Mouse (Mus musculus) heart, embryonic 13.5 days (tissue): ENCODE measurements around the gene Lnx2. TPM values are rescaled to one million over a fixed set of nuclear protein-coding genes. Genes with fewer than 3 reads are reported as not detected.

Experiments used
- ATAC-seq: fragments of 200-750 bp; cut with Nextera tagmentation; 2 replicates; pipeline ENCODE4 v1.8.0; 2017; ENCODE audit warnings: moderate TSS enrichment; ENCODE audit not compliant: insufficient number of reproducible peaks, low FRiP score, low TSS enrichment; ENCODE audit errors: extremely low read depth
- H3K27ac ChIP-seq: fragments of 300-500 bp; sonication (generic); replicated peaks from 2 replicates; pipeline ENCODE4 v1.5.1; 2015; ENCODE audit warnings: moderate library complexity, mild to moderate bottlenecking, inconsistent platforms
- H3K27me3 ChIP-seq: fragments of 300-500 bp; sonication (generic); replicated peaks from 2 replicates; pipeline ENCODE4 v1.6.1; 2015; ENCODE audit warnings: mild to moderate bottlenecking, inconsistent platforms
- H3K36me3 ChIP-seq: fragments of 300-500 bp; sonication (generic); 2 replicates; pipeline ENCODE4 v1.6.1; 2015; ENCODE audit warnings: mild to moderate bottlenecking, inconsistent platforms
- H3K4me1 ChIP-seq: fragments of 300-500 bp; sonication (generic); 2 replicates; pipeline ENCODE4 v1.6.1; 2015; ENCODE audit warnings: inconsistent platforms
- H3K4me2 ChIP-seq: fragments of 300-500 bp; sonication (generic); 2 replicates; pipeline ENCODE4 v1.6.1; 2015; ENCODE audit warnings: inconsistent platforms, mild to moderate bottlenecking, moderate library complexity
- H3K4me3 ChIP-seq: fragments of 300-500 bp; sonication (generic); 2 replicates; pipeline ENCODE4 v1.5.1; 2015; ENCODE audit warnings: moderate library complexity, mild to moderate bottlenecking, inconsistent platforms
- H3K9ac ChIP-seq: fragments of 300-500 bp; sonication (generic); 2 replicates; pipeline ENCODE4 v1.6.1; 2015; ENCODE audit warnings: inconsistent platforms, mild to moderate bottlenecking, moderate library complexity
- H3K9me3 ChIP-seq: fragments of 300-500 bp; sonication (generic); 2 replicates; pipeline ENCODE4 v1.6.1; 2016; ENCODE audit warnings: inconsistent platforms
- WGBS: fragments of 180-500 bp; shearing (Covaris S2); methylation state at CpG from one replicate; pipeline ENCODE4 v1.1.7; 2015; ENCODE audit warnings: mixed read lengths; 5-methylcytosine and 5-hydroxymethylcytosine counted together
- polyA plus RNA-seq: library from polyadenylated mRNA; unstranded; fragments of >200 nt; fragmentation: Nextera tagmentation; extraction: Ambion mirVana; gene quantifications from 2 replicates; pipeline ENCODE4 v1.2.1, GENCODE M21; 2015

The Lnx2 gene
- polyA plus RNA-seq, 1 experiment from 2014 or later, result 10.3 TPM

GRCm38 (mm10) chr5:147098667-147099066 lies 22.3 kb upstream of the Lnx2 start:
- no peak overlapping the region for H3K9ac ChIP-seq
- no peaks in the 10 kb centered on the region for H3K4me1 ChIP-seq
- H3K27ac ChIP-seq, result no peak overlapping the region
- H3K4me3 ChIP-seq, result no peak overlapping the region
- ATAC-seq, result no peak
- H3K27me3 ChIP-seq, result no peaks in the 10 kb centered on the region
- H3K4me2 ChIP-seq, result no peak overlapping the region
- no peaks in the 10 kb centered on the region for H3K9me3 ChIP-seq
- 81% methylated on average over 7 of the region's 7 CpGs for WGBS
- H3K36me3 ChIP-seq, result peaks cover 54% of the 10 kb centered on the region

GRCm38 (mm10) chr5:147096586-147096985 lies 20.2 kb upstream of the Lnx2 start:
- 92% methylated on average over 4 of the region's 4 CpGs for whole genome bisulfite sequencing
- Histone ChIP-seq H3K9me3 (no peaks in the 10 kb centered on the region), H3K27me3 (no peaks in the 10 kb centered on the region), H3K4me1 (no peaks in the 10 kb centered on the region), H3K36me3 (peaks cover 40% of the 10 kb centered on the region), H3K4me3 (no peak overlapping the region), H3K4me2 (no peak overlapping the region), H3K27ac (no peak overlapping the region), H3K9ac (no peak overlapping the region)
- no peak for ATAC-seq

DNA sequence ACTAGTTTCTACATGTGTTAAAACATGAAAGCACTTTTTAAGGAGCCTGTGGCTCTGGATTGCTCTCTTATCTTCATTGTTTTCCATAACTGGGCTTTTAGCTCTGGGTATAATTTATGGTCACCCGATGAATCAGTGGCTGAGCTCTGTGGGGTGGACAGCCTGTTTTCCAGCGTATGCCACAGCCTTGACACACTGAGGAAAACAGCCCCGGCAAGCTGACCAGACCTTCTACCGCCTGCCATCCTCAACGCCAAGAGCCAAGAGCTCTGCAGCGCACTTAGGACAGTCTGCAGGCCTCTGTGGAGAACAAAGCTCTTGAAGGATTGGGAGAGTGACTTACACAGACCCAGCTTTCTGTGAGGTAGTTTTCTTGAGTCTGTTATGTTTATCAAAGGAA lies 17.9 kb upstream of the Lnx2 start:
- Histone ChIP-seq H3K4me2 (no peak overlapping the region), H3K9ac (no peak overlapping the region), H3K4me3 (no peak overlapping the region), H3K4me1 (peaks cover 8% of the 10 kb centered on the region), H3K27me3 (no peaks in the 10 kb centered on the region), H3K27ac (no peak overlapping the region), H3K9me3 (no peaks in the 10 kb centered on the region), H3K36me3 (peaks cover 33% of the 10 kb centered on the region)
- no peak for ATAC-seq
- 75% methylated on average over 6 of the region's 6 CpGs for WGBS

DNA sequence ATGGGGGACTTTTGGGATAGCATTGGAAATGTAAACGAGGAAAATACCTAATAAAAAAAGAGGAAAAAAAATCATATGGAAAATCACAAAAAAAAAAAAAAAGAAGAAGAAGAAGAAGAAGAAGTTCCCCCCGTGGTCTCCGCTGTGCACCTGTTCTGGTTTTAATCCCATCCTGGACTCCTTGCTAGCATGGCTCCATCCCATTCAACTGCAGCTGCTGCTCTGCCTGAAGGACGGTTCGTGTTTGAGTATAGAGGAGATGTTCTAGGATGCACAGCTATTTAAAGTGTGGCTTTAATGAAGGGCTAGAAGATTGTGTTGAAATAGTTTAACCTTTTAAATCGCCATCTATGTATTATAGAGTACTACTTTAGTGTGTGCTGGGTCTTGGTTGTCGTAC lies 16.1 kb upstream of the Lnx2 start:
- peaks cover 29% of the 10 kb centered on the region for H3K36me3 ChIP-seq
- H3K9ac ChIP-seq, result no peak overlapping the region
- no peak overlapping the region for H3K4me3 ChIP-seq
- H3K4me2 ChIP-seq, result no peak overlapping the region
- no peak for ATAC-seq
- no peak overlapping the region for H3K27ac ChIP-seq
- peaks cover 12% of the 10 kb centered on the region for H3K4me1 ChIP-seq
- 88% methylated on average over 7 of the region's 7 CpGs for WGBS
- no peaks in the 10 kb centered on the region for H3K9me3 ChIP-seq
- H3K27me3 ChIP-seq, result no peaks in the 10 kb centered on the region

DNA sequence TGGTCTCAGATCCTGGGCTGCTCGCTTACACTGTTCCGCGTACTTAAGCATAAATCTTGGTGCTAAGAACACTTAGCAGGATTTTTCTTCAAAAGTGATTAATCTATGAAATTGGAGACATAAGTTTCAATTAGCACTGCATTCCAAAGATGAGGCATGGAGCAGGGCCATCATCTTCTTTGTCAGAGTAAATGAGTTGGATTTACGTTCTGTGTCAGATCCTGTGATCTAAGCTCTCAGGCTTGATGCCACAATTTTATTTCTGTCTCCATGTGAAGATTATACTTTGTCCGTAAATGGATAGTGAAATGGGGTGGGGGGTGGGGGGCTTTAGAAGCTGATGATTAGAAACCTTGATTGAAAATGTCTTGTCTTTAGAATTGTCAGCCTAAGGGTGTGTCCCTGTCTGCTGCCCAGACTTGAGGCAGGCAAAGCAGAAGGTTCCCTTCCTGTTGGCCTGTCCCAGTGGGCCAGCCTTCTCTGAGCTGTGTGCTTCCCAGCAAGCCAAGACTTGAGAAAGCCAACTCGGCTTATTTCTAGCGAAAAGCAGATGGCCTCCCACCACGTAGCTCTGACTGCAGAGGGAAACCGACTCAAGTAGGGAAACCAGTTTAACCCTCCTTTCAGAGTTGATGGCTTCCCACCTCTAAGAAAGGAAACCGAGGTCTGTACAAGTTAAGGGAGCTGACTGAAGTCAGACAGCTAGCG lies 14.0 kb upstream of the Lnx2 start:
- no peak for ATAC-seq
- Histone ChIP-seq H3K27me3 (no peaks in the 10 kb centered on the region), H3K4me1 (peaks cover 12% of the 10 kb centered on the region), H3K9ac (no peak overlapping the region), H3K9me3 (no peaks in the 10 kb centered on the region), H3K4me2 (no peak overlapping the region), H3K4me3 (no peak overlapping the region), H3K27ac (no peak overlapping the region), H3K36me3 (peaks cover 32% of the 10 kb centered on the region)
- 81% methylated on average over 11 of the region's 11 CpGs for WGBS

DNA sequence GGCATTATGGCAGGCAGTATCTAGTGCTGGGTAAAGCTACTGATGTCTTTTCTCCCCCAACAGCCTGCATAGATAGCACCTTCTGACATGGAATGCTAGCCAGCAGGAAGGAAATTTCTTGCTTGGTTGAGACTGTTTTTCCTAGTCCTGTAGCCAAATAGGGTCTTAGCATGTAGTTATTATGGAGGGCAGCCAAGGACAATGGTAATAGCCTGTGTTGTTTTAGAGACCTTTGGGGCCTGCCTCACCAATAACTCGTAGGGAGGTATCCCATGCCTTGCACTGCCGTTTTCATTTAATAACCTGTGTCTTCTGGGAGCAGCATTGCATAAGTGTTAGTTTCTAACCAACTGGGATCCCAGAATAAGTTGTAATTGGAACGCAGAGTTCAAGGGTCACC lies 13.4 kb upstream of the Lnx2 start:
- Histone ChIP-seq H3K27me3 (no peaks in the 10 kb centered on the region), H3K4me2 (no peak overlapping the region), H3K9me3 (no peaks in the 10 kb centered on the region), H3K36me3 (peaks cover 31% of the 10 kb centered on the region), H3K4me3 (no peak overlapping the region), H3K4me1 (peaks cover 12% of the 10 kb centered on the region), H3K27ac (no peak overlapping the region), H3K9ac (no peak overlapping the region)
- no peak for ATAC-seq
- WGBS, result 81% methylated on average over 3 of the region's 3 CpGs

DNA sequence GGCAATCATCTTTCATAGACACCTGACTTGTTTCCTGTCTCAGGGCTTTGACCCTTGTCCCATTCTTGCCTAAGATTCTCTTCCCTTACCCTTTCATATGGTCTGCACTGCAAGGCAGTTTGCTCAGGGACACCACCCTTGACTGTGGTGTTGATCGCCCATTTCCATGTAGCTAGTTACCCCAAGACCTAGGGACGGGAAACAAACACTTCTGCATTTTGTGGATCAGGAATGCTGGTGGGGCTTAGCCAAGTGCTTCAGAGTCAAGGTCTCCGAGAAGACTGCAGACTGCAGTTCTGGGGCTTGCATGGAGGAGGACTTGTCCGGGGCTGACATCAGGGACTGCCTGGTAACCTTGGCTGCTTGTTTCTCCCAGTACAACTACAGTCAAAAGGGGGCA lies 10.4 kb upstream of the Lnx2 start:
- H3K4me3 ChIP-seq, result no peak overlapping the region
- H3K4me1 ChIP-seq, result peaks cover 12% of the 10 kb centered on the region
- H3K27ac ChIP-seq, result no peak overlapping the region
- no peak overlapping the region for H3K9ac ChIP-seq
- 83% methylated on average over 4 of the region's 4 CpGs for WGBS
- no peaks in the 10 kb centered on the region for H3K9me3 ChIP-seq
- H3K36me3 ChIP-seq, result peaks cover 30% of the 10 kb centered on the region
- H3K27me3 ChIP-seq, result no peaks in the 10 kb centered on the region
- ATAC-seq, result no peak
- no peak overlapping the region for H3K4me2 ChIP-seq

GRCm38 (mm10) chr5:147085201-147085894 lies 9.0 kb upstream of the Lnx2 start:
- Histone ChIP-seq H3K4me3 (no peak overlapping the region), H3K4me2 (no peak overlapping the region), H3K27me3 (no peaks in the 10 kb centered on the region), H3K27ac (no peak overlapping the region), H3K36me3 (peaks cover 30% of the 10 kb centered on the region), H3K9me3 (no peaks in the 10 kb centered on the region), H3K4me1 (peaks cover 12% of the 10 kb centered on the region), H3K9ac (no peak overlapping the region)
- 86% methylated on average over 9 of the region's 9 CpGs for WGBS
- no peak for ATAC-seq

GRCm38 (mm10) chr5:147078110-147078900 lies 1.9 kb upstream of the Lnx2 start:
- Histone ChIP-seq H3K27ac (peak overlapping the region; percentile 96), H3K4me1 (peaks cover 33% of the 10 kb centered on the region), H3K4me2 (peak overlapping the region; percentile 97), H3K27me3 (no peaks in the 10 kb centered on the region), H3K36me3 (peaks cover 15% of the 10 kb centered on the region), H3K4me3 (peak overlapping the region; percentile 77), H3K9ac (peak overlapping the region; percentile 92), H3K9me3 (no peaks in the 10 kb centered on the region)
- 55% methylated on average over 11 of the region's 11 CpGs for WGBS
- no peak for ATAC-seq

DNA sequence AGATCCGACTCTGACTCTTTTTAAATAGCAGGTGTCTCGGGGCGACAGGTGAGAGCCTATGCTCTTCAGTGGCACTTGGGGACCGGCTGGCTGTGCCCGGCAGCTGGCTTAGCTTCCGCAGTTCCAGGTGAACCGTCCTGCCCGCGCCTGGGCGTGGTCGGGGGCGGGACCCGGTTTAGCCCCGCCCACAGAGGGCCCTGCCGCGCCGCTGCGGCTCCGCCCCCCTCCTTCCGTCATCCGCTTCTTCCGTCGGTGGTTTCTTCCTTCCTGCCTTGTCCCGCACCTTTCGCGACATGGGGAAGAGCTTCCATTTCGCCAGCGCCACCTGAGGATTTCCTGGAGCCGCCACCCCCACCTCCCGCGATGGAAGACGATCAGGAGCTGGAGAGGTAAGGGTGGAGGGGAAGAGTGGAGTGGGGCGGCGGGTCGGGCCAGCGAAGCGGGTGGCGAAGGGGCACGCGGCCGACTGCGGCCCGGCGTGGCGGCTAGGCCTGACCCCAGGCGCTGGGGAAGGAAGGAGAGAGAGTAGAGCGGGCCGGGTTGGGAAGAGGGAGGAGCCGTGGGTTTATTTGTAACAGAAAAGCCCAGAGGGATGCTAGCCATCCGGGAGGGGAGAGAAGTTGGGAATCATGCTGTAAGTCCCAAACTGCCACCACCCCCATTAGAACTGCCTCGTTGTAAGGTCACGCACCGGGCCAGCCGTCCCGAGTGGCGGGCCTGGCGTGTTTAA lies 1.1 kb upstream of the Lnx2 start:
- peaks cover 40% of the 10 kb centered on the region for H3K4me1 ChIP-seq
- peak overlapping the region; percentile 97 for H3K4me2 ChIP-seq
- H3K9me3 ChIP-seq, result no peaks in the 10 kb centered on the region
- ATAC-seq, result peak; percentile 77
- peaks cover 15% of the 10 kb centered on the region for H3K36me3 ChIP-seq
- peak overlapping the region; percentile 77 for H3K4me3 ChIP-seq
- whole genome bisulfite sequencing, result under 1% methylated on average over 57 of the region's 57 CpGs
- H3K9ac ChIP-seq, result peak overlapping the region; percentile 92
- no peaks in the 10 kb centered on the region for H3K27me3 ChIP-seq
- peak overlapping the region; percentile 96 for H3K27ac ChIP-seq

- H3K27me3 ChIP-seq, result no peaks in the 10 kb centered on the region
- peak within 1 kb of the TSS; percentile 97 for H3K4me2 ChIP-seq
- WGBS, result under 1% methylated on average over 17 of the region's 17 CpGs
- H3K9me3 ChIP-seq, result no peaks in the 10 kb centered on the region
- peak within 1 kb of the TSS; percentile 92 for H3K9ac ChIP-seq
- H3K4me3 ChIP-seq, result peak within 1 kb of the TSS; percentile 77
- H3K27ac ChIP-seq, result peak within 1 kb of the TSS; percentile 97
- ATAC-seq, result no peak; the same call in 1 of the 2 replicates
- peaks cover 47% of the 10 kb centered on the region for H3K4me1 ChIP-seq
- H3K36me3 ChIP-seq, result peaks cover 15% of the 10 kb centered on the region
Observed at GRCm38 (mm10) chr5:147076799-147077165, 396 bp upstream of the Lnx2 start, which contains the start of gene Polr1d. Polr1d (plus strand) TSS chr5:147077050.
